Mouse (Mus musculus): Measurements from ENCODE around the gene Tssk2.
A peak's percentile ranks its signal among the peaks of the same experiment; 100 is the strongest.

- TF ChIP-seq CTCF (IDR thresholded peaks at IDR 0.05; ENCODE audit: low read depth) (peak; percentile 80), EP300 (IDR thresholded peaks at IDR 0.05; ENCODE audit: low read depth) (no peak)
These were observed 49.5 kb upstream of the Tssk2 start for GRCm38 (mm10) chr16:17848928-17849327.

All from liver, postnatal 0 days (tissue).